Mouse (Mus musculus): ENCODE measurements at regions not wholly inside any gene's neighbourhood (a gene's known extent, or its start where the extent isn't known, plus 50 kb on each side); places are given as distances from the start of the nearest gene placed in this dataset.

- H3K36me3 ChIP-seq (ENCODE audit: control insufficient read depth, insufficient read depth), result no peaks in the 10 kb centered on the region
- no peaks in the 10 kb centered on the region for H3K27me3 ChIP-seq (ENCODE audit: control insufficient read depth, insufficient read depth, insufficient read length)
- no peaks in the 10 kb centered on the region for H3K79me3 ChIP-seq (ENCODE audit: low read depth)
- H3ac ChIP-seq (ENCODE audit: control insufficient read depth, insufficient read length, low read depth), result no peak overlapping the region
- no peak for TF ChIP-seq CTCF (IDR thresholded peaks at IDR 0.05; ENCODE audit: control insufficient read depth, insufficient read depth, insufficient read length)
- no peak overlapping the region for H3K4me3 ChIP-seq (ENCODE audit: insufficient read depth, poor library complexity, severe bottlenecking)
- H3K79me2 ChIP-seq (ENCODE audit: control insufficient read depth, insufficient read depth), result no peaks in the 10 kb centered on the region
Measured at GRCm38 (mm10) chr4:152779526-152779925, 301.9 kb upstream of the Kcnab2 start.

- no peak overlapping the region for H3K4me3 ChIP-seq (ENCODE audit: insufficient read depth, poor library complexity, severe bottlenecking)
- no peak overlapping the region for H3ac ChIP-seq (ENCODE audit: control insufficient read depth, insufficient read length, low read depth)
- TF ChIP-seq CTCF (IDR thresholded peaks at IDR 0.05; ENCODE audit: control insufficient read depth, insufficient read depth, insufficient read length) (no peak), MYOG (IDR thresholded peaks at IDR 0.05; ENCODE audit: control insufficient read depth, extremely low read depth, insufficient read length) (no peak), MYOD1 (IDR thresholded peaks at IDR 0.05; ENCODE audit: control insufficient read depth, insufficient read length, low read depth) (no peak), MAX (IDR thresholded peaks at IDR 0.05) (no peak), FOSL1 (IDR thresholded peaks at IDR 0.05; ENCODE audit: insufficient read depth, low read length, poor library complexity, severe bottlenecking) (no peak), CEBPB (IDR thresholded peaks at IDR 0.05; ENCODE audit: low read depth) (no peak), USF1 (IDR thresholded peaks at IDR 0.05; ENCODE audit: low read depth) (no peak)
- H3K79me3 ChIP-seq (ENCODE audit: low read depth), result no peaks in the 10 kb centered on the region
- H3K27me3 ChIP-seq (ENCODE audit: control insufficient read depth, insufficient read depth, insufficient read length), result no peaks in the 10 kb centered on the region
- H3K79me2 ChIP-seq (ENCODE audit: control insufficient read depth, insufficient read depth), result no peaks in the 10 kb centered on the region
- H3K36me3 ChIP-seq (ENCODE audit: control insufficient read depth, insufficient read depth), result no peaks in the 10 kb centered on the region
Measured at GRCm38 (mm10) chr4:152775801-152776200, 298.1 kb upstream of the Kcnab2 start.

GRCm38 (mm10) chr4:152771386-152771785, 293.7 kb upstream of the Kcnab2 start:
- no peaks in the 10 kb centered on the region for H3K36me3 ChIP-seq (ENCODE audit: control insufficient read depth, insufficient read depth)
- no peak overlapping the region for H3K4me3 ChIP-seq (ENCODE audit: insufficient read depth, poor library complexity, severe bottlenecking)
- no peak overlapping the region for H3ac ChIP-seq (ENCODE audit: control insufficient read depth, insufficient read length, low read depth)
- no peaks in the 10 kb centered on the region for H3K79me2 ChIP-seq (ENCODE audit: control insufficient read depth, insufficient read depth)
- no peaks in the 10 kb centered on the region for H3K79me3 ChIP-seq (ENCODE audit: low read depth)
- no peak for TF ChIP-seq USF1 (IDR thresholded peaks at IDR 0.05; ENCODE audit: low read depth)
- TF ChIP-seq CEBPB (IDR thresholded peaks at IDR 0.05; ENCODE audit: low read depth), result no peak
- no peak for TF ChIP-seq FOSL1 (IDR thresholded peaks at IDR 0.05; ENCODE audit: insufficient read depth, low read length, poor library complexity, severe bottlenecking)
- TF ChIP-seq MYOG (IDR thresholded peaks at IDR 0.05; ENCODE audit: control insufficient read depth, extremely low read depth, insufficient read length), result no peak
- TF ChIP-seq MYOD1 (IDR thresholded peaks at IDR 0.05; ENCODE audit: control insufficient read depth, insufficient read length, low read depth), result no peak
- TF ChIP-seq MAX (IDR thresholded peaks at IDR 0.05), result no peak
- no peak for TF ChIP-seq CTCF (IDR thresholded peaks at IDR 0.05; ENCODE audit: control insufficient read depth, insufficient read depth, insufficient read length)
- no peaks in the 10 kb centered on the region for H3K27me3 ChIP-seq (ENCODE audit: control insufficient read depth, insufficient read depth, insufficient read length)

GRCm38 (mm10) chr4:152767372-152767771, 289.7 kb upstream of the Kcnab2 start:
- H3K79me3 ChIP-seq (ENCODE audit: low read depth), result no peaks in the 10 kb centered on the region
- no peaks in the 10 kb centered on the region for H3K36me3 ChIP-seq (ENCODE audit: control insufficient read depth, insufficient read depth)
- H3ac ChIP-seq (ENCODE audit: control insufficient read depth, insufficient read length, low read depth), result no peak overlapping the region
- H3K27me3 ChIP-seq (ENCODE audit: control insufficient read depth, insufficient read depth, insufficient read length), result no peaks in the 10 kb centered on the region
- H3K4me3 ChIP-seq (ENCODE audit: insufficient read depth, poor library complexity, severe bottlenecking), result no peak overlapping the region
- no peak for TF ChIP-seq USF1 (IDR thresholded peaks at IDR 0.05; ENCODE audit: low read depth)
- no peak for TF ChIP-seq MAX (IDR thresholded peaks at IDR 0.05)
- no peak for TF ChIP-seq MYOD1 (IDR thresholded peaks at IDR 0.05; ENCODE audit: control insufficient read depth, insufficient read length, low read depth)
- no peak for TF ChIP-seq CEBPB (IDR thresholded peaks at IDR 0.05; ENCODE audit: low read depth)
- no peak for TF ChIP-seq FOSL1 (IDR thresholded peaks at IDR 0.05; ENCODE audit: insufficient read depth, low read length, poor library complexity, severe bottlenecking)
- no peak for TF ChIP-seq MYOG (IDR thresholded peaks at IDR 0.05; ENCODE audit: control insufficient read depth, extremely low read depth, insufficient read length)
- TF ChIP-seq CTCF (IDR thresholded peaks at IDR 0.05; ENCODE audit: control insufficient read depth, insufficient read depth, insufficient read length), result no peak
- H3K79me2 ChIP-seq (ENCODE audit: control insufficient read depth, insufficient read depth), result no peaks in the 10 kb centered on the region

- TF ChIP-seq FOSL1 (IDR thresholded peaks at IDR 0.05; ENCODE audit: insufficient read depth, low read length, poor library complexity, severe bottlenecking) (no peak), CEBPB (IDR thresholded peaks at IDR 0.05; ENCODE audit: low read depth) (no peak), MAX (IDR thresholded peaks at IDR 0.05) (no peak), MYOD1 (IDR thresholded peaks at IDR 0.05; ENCODE audit: control insufficient read depth, insufficient read length, low read depth) (no peak)
- Histone ChIP-seq H3K79me2 (ENCODE audit: control insufficient read depth, insufficient read depth) (no peaks in the 10 kb centered on the region), H3K4me3 (ENCODE audit: insufficient read depth, poor library complexity, severe bottlenecking) (no peak overlapping the region), H3K36me3 (ENCODE audit: control insufficient read depth, insufficient read depth) (no peaks in the 10 kb centered on the region), H3K27me3 (ENCODE audit: control insufficient read depth, insufficient read depth, insufficient read length) (no peaks in the 10 kb centered on the region), H3ac (ENCODE audit: control insufficient read depth, insufficient read length, low read depth) (no peak overlapping the region), H3K79me3 (ENCODE audit: low read depth) (no peaks in the 10 kb centered on the region)
Measured at GRCm38 (mm10) chr4:152763116-152763515, 285.4 kb upstream of the Kcnab2 start.

- Histone ChIP-seq H3ac (ENCODE audit: control insufficient read depth, insufficient read length, low read depth) (no peak overlapping the region), H3K4me3 (ENCODE audit: insufficient read depth, poor library complexity, severe bottlenecking) (no peak overlapping the region), H3K27me3 (ENCODE audit: control insufficient read depth, insufficient read depth, insufficient read length) (no peaks in the 10 kb centered on the region), H3K79me2 (ENCODE audit: control insufficient read depth, insufficient read depth) (no peaks in the 10 kb centered on the region), H3K79me3 (ENCODE audit: low read depth) (no peaks in the 10 kb centered on the region), H3K36me3 (ENCODE audit: control insufficient read depth, insufficient read depth) (no peaks in the 10 kb centered on the region)
- TF ChIP-seq MYOD1 (IDR thresholded peaks at IDR 0.05; ENCODE audit: control insufficient read depth, insufficient read length, low read depth) (no peak), MYOG (IDR thresholded peaks at IDR 0.05; ENCODE audit: control insufficient read depth, extremely low read depth, insufficient read length) (no peak), MAX (IDR thresholded peaks at IDR 0.05) (no peak), CEBPB (IDR thresholded peaks at IDR 0.05; ENCODE audit: low read depth) (no peak), CTCF (IDR thresholded peaks at IDR 0.05; ENCODE audit: control insufficient read depth, insufficient read depth, insufficient read length) (no peak), FOSL1 (IDR thresholded peaks at IDR 0.05; ENCODE audit: insufficient read depth, low read length, poor library complexity, severe bottlenecking) (no peak), USF1 (IDR thresholded peaks at IDR 0.05; ENCODE audit: low read depth) (no peak)
Measured at GRCm38 (mm10) chr4:152762576-152762975, 284.9 kb upstream of the Kcnab2 start.

All from C2C12 (cell line).